Mouse (Mus musculus) forebrain, embryonic 15.5 days (tissue): ENCODE results near the gene Gbf1. TPM values are rescaled to one million over a fixed set of nuclear protein-coding genes. Genes with fewer than 3 reads are reported as not detected.
"Not testable (repeated sequence)": the region's sequence is repeated elsewhere in the genome, so short reads cannot be mapped to it uniquely, and the experiment has no call there.

Experiments
- ATAC-seq: fragments of 200-750 bp; cut with Nextera tagmentation; replicated peaks from 2 replicates; pipeline ENCODE4 v1.8.0; 2017; ENCODE audit warnings: mild to moderate bottlenecking, moderate TSS enrichment, moderate library complexity
- H3K27ac ChIP-seq: fragments of 300-500 bp; sonication (generic); replicated peaks from 2 replicates; pipeline ENCODE4 v1.5.1; 2015; ENCODE audit warnings: mild to moderate bottlenecking, inconsistent platforms
- H3K27me3 ChIP-seq: fragments of 300-500 bp; sonication (generic); 2 replicates; pipeline ENCODE4 v1.6.1; 2015; ENCODE audit warnings: inconsistent platforms
- H3K36me3 ChIP-seq: fragments of 300-500 bp; sonication (generic); 2 replicates; pipeline ENCODE4 v1.6.1; 2015; ENCODE audit warnings: mild to moderate bottlenecking, inconsistent platforms
- H3K4me1 ChIP-seq: fragments of 300-500 bp; sonication (generic); 2 replicates; pipeline ENCODE4 v1.6.1; 2015; ENCODE audit warnings: inconsistent platforms
- H3K4me2 ChIP-seq: fragments of 300-500 bp; sonication (generic); replicated peaks from 2 replicates; pipeline ENCODE4 v1.6.1; 2015; ENCODE audit warnings: mild to moderate bottlenecking, inconsistent platforms
- H3K4me3 ChIP-seq: fragments of 300-500 bp; sonication (generic); 2 replicates; pipeline ENCODE4 v1.5.1; 2015; ENCODE audit warnings: mild to moderate bottlenecking, inconsistent platforms
- H3K9ac ChIP-seq: fragments of 300-500 bp; sonication (generic); replicated peaks from 2 replicates; pipeline ENCODE4 v1.6.1; 2015; ENCODE audit warnings: mild to moderate bottlenecking, inconsistent platforms
- H3K9me3 ChIP-seq: fragments of 300-500 bp; sonication (generic); 2 replicates; pipeline ENCODE4 v1.6.1; 2016; ENCODE audit warnings: inconsistent platforms
- WGBS: fragments of 180-500 bp; shearing (Covaris S2); methylation state at CpG from one replicate; pipeline ENCODE4 v1.1.7; 2015; ENCODE audit warnings: mixed read lengths; 5-methylcytosine and 5-hydroxymethylcytosine counted together
- polyA plus RNA-seq: library from polyadenylated mRNA; unstranded; fragments of >200 nt; fragmentation: Nextera tagmentation; extraction: Ambion mirVana; gene quantifications from 2 replicates; pipeline ENCODE4 v1.2.1, GENCODE M21; 2015

Gbf1 gene
- polyA plus RNA-seq, 1 experiment from 2014 or later = 71.3 TPM

DNA sequence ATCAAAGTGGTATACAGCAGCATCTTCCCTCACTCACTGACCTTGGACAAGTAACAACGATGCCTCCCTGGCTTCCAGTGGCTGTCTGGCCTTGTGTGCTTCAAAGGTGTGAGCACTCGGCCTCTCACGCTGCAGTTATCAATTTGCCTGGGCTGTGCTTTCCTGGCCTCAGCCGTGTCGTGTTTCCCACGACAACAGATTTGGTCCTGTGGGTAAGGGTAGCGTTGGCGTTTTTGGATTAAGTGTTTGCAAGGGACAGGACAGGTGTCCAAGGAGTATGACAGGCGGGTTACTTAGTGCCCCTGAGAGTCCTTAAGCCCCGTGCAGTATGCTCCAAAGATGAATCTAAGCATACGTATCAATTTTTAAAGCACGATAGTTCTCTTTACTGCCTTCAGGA, 3.2 kb upstream of the Gbf1 start:
- Histone ChIP-seq H3K4me3 (peak overlapping the region; percentile 43; the same call in 1 of the 2 replicates), H3K9ac (no peak overlapping the region), H3K4me1 (peaks cover 32% of the 10 kb centered on the region), H3K9me3 (no peaks in the 10 kb centered on the region), H3K27me3 (peaks cover 60% of the 10 kb centered on the region), H3K27ac (no peak overlapping the region), H3K4me2 (peak overlapping the region; percentile 76; the same call in 1 of the 2 replicates), H3K36me3 (no peaks in the 10 kb centered on the region)
- ATAC-seq = no peak
- 25% methylated on average over 12 of the region's 12 CpGs for WGBS

DNA sequence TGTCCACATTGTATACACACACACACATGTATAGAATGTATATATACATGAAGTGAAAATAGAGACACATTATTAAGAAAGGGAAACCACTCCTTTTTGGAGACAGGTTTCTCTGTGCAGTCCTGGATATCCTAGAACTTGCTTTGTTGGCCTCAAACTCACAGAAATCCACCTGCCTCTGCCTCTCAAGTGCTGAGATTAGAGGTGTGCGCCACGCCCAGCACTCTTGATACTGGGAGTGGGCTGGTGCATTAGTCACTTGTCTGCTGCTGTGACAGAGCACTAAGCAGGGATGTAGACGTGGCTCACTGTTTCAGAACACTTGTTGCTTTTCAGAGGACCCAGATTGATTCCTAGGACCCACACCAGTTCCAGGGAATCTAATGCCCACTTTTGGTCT, 13.6 kb downstream of the Gbf1 start:
- 92% methylated on average over 3 of the region's 3 CpGs for WGBS
- Histone ChIP-seq H3K4me3 (no peak overlapping the region), H3K27me3 (no peaks in the 10 kb centered on the region), H3K4me2 (no peak overlapping the region), H3K27ac (no peak overlapping the region), H3K9me3 (no peaks in the 10 kb centered on the region), H3K36me3 (peaks cover 31% of the 10 kb centered on the region), H3K9ac (no peak overlapping the region), H3K4me1 (no peaks in the 10 kb centered on the region)
- no peak for ATAC-seq

DNA sequence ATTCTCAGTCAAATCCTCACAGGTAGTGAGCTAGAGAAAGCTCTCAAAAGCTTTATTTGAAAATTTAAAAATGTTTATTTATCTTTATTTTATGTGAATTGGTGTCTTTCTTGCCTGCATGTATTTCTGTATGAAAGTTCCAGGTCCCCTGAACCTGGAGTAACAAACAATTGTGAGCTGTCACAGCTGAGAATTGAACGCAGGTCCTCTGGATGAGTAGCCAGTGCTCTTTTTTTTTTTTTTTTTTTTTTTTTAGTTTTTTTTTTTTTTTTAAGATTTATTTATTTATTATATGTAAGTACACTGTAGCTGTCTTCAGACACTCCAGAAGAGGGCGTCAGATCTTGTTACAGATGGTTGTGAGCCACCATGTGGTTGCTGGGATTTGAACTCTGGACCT, 14.9 kb downstream of the Gbf1 start:
- not testable (repeated sequence) for H3K9ac ChIP-seq, H3K4me3 ChIP-seq, H3K27ac ChIP-seq, H3K4me1 ChIP-seq, H3K9me3 ChIP-seq, H3K4me2 ChIP-seq, H3K27me3 ChIP-seq, ATAC-seq
- peaks cover 37% of the 10 kb centered on the region for H3K36me3 ChIP-seq
- WGBS = 54% methylated on average over 2 of the region's 2 CpGs

GRCm38 (mm10) chr19:46169396-46169795, 17.1 kb downstream of the Gbf1 start:
- Histone ChIP-seq H3K9me3 (no peaks in the 10 kb centered on the region), H3K4me2 (no peak overlapping the region), H3K9ac (no peak overlapping the region), H3K4me3 (no peak overlapping the region), H3K36me3 (peaks cover 37% of the 10 kb centered on the region), H3K27ac (no peak overlapping the region), H3K4me1 (no peaks in the 10 kb centered on the region), H3K27me3 (no peaks in the 10 kb centered on the region)
- WGBS = 68% methylated on average over 3 of the region's 3 CpGs
- ATAC-seq = no peak

DNA sequence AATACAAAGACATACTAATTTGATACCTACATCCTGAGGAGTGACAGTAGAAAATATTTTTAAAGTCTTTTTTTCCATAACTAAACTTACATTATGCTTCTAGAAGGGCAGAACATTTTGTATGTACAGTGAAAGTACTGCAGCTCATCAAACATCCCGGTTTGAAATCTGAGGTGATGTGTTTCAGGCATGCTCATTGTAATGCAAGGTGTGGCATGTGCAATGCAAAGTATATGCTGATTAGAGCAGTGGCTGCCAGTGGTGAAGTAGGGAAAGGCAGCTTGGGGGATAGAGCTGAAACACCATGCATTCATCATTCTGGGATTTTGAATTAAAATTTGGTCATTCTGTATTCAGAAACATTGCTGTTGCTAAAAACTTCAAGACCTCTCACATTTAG, 17.6 kb downstream of the Gbf1 start:
- no peak overlapping the region for H3K4me2 ChIP-seq
- no peak for ATAC-seq
- H3K27ac ChIP-seq = no peak overlapping the region
- 81% methylated on average over 1 of the region's 1 CpGs for WGBS
- H3K27me3 ChIP-seq = no peaks in the 10 kb centered on the region
- H3K4me3 ChIP-seq = no peak overlapping the region
- peaks cover 32% of the 10 kb centered on the region for H3K36me3 ChIP-seq
- no peaks in the 10 kb centered on the region for H3K9me3 ChIP-seq
- H3K9ac ChIP-seq = no peak overlapping the region
- H3K4me1 ChIP-seq = no peaks in the 10 kb centered on the region

DNA sequence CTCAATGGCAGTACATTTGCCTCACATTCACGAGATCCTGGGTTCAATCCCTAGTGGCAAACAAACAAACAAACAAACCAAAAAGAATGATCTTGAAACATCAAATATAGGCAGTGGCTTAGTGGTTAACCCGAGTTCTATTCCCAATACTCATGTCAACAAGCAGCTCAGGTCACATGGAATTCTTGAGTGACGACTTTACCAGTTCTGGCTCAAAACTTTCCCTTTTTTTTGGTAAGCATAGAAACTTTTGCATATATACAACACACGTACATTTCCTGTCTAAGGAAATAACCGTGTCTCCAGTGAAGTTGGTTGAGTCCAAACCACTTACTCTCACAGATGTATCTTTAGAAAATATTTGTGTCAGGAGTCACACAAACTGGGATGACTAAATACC, 20.2 kb downstream of the Gbf1 start:
- Histone ChIP-seq H3K4me2 (no peak overlapping the region), H3K27me3 (no peaks in the 10 kb centered on the region), H3K27ac (no peak overlapping the region), H3K9ac (no peak overlapping the region), H3K4me1 (peaks cover 7% of the 10 kb centered on the region), H3K9me3 (no peaks in the 10 kb centered on the region), H3K36me3 (peaks cover 13% of the 10 kb centered on the region), H3K4me3 (no peak overlapping the region)
- 90% methylated on average over 5 of the region's 5 CpGs for WGBS
- ATAC-seq = no peak

- H3K9ac ChIP-seq = no peak overlapping the region
- H3K9me3 ChIP-seq = no peaks in the 10 kb centered on the region
- no peak overlapping the region for H3K4me2 ChIP-seq
- ATAC-seq = no peak
- no peak overlapping the region for H3K4me3 ChIP-seq
- H3K4me1 ChIP-seq = peaks cover 9% of the 10 kb centered on the region
- no peak overlapping the region for H3K27ac ChIP-seq
- H3K36me3 ChIP-seq = peaks cover 13% of the 10 kb centered on the region
- no peaks in the 10 kb centered on the region for H3K27me3 ChIP-seq
Measured at GRCm38 (mm10) chr19:46175173-46175572, 22.9 kb downstream of the Gbf1 start.

DNA sequence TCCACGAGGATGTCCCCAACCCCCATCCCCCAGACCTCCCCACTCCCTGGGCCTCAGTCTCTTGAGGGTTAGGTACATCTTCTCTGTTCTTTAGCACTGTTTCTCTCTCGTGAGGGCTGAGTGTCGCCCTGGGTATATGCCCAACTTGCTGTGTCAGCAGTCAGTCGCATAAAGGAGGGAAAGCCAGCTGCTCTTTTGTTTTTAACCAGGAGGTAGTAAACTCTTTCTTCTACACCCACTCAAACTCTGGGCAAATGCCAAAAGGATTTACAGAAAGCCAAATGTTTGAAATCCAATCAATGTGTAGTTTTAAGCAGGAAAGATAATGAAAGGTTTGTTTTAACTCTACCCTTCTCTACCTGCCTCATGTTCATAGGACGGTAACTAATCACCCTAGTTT, 24.7 kb downstream of the Gbf1 start:
- ATAC-seq = no peak
- Histone ChIP-seq H3K4me2 (no peak overlapping the region), H3K4me3 (no peak overlapping the region), H3K9me3 (no peaks in the 10 kb centered on the region), H3K4me1 (peaks cover 9% of the 10 kb centered on the region), H3K9ac (no peak overlapping the region), H3K36me3 (peaks cover 4% of the 10 kb centered on the region; the same call in 1 of the 2 replicates), H3K27ac (no peak overlapping the region; the same call in 1 of the 2 replicates), H3K27me3 (no peaks in the 10 kb centered on the region)
- WGBS = 22% methylated on average over 5 of the region's 5 CpGs

GRCm38 (mm10) chr19:46180274-46180673, 28.0 kb downstream of the Gbf1 start:
- H3K9ac ChIP-seq = no peak overlapping the region
- H3K36me3 ChIP-seq = no peaks in the 10 kb centered on the region; the same call in 1 of the 2 replicates
- peaks cover 9% of the 10 kb centered on the region for H3K4me1 ChIP-seq
- H3K27ac ChIP-seq = no peak overlapping the region
- ATAC-seq = no peak
- no peaks in the 10 kb centered on the region for H3K27me3 ChIP-seq
- WGBS = 91% methylated on average over 2 of the region's 2 CpGs
- H3K4me2 ChIP-seq = no peak overlapping the region
- H3K4me3 ChIP-seq = no peak overlapping the region
- H3K9me3 ChIP-seq = no peaks in the 10 kb centered on the region

DNA sequence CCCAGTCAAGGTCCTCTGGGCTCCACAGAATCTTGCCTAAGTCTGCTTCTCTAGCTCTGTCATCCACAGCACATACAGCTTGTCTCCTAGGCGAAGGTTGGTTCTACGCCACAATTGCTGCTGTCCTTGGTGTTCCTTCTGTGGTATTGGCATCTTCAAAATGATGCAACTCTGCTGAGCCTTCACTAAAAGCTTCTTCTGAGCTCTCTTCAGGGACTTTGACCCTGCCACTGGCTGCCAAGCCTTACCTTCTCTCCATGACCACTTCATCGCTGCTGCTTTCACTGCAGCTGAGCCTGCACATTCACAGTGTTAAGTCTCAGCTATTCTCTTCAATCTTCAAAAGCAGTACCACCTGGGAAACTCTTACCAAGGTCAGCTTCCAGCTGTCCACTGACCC, 29.9 kb downstream of the Gbf1 start:
- Histone ChIP-seq H3K4me3 (no peak overlapping the region), H3K9me3 (no peaks in the 10 kb centered on the region), H3K4me2 (no peak overlapping the region), H3K27ac (no peak overlapping the region), H3K36me3 (no peaks in the 10 kb centered on the region; the same call in 1 of the 2 replicates), H3K9ac (no peak overlapping the region), H3K27me3 (no peaks in the 10 kb centered on the region), H3K4me1 (peaks cover 3% of the 10 kb centered on the region; the same call in 1 of the 2 replicates)
- ATAC-seq = no peak
- 91% methylated on average over 3 of the region's 3 CpGs for WGBS

DNA sequence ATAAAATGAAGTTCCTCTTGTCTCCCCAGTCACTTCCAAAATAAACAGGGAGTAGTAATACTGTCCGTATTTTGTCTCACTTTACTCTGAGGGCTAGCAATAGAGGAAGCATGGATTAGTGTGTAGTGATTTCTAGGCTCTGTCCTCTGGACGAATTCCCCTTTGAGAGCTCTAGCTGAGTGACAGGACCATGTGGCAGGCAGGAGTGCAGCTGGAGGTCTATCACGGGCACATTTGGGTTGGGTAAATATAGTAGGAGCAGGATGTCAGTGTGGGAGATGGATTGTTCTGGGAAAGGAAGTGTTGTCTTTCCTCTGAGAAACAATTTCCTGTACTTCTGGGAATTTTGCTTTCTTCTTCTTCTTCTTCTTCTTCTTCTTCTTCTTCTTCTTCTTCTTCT, 34.3 kb downstream of the Gbf1 start:
- Histone ChIP-seq H3K4me2 (no peak overlapping the region), H3K9me3 (no peaks in the 10 kb centered on the region), H3K4me1 (no peaks in the 10 kb centered on the region), H3K9ac (no peak overlapping the region), H3K27ac (no peak overlapping the region), H3K4me3 (no peak overlapping the region), H3K27me3 (no peaks in the 10 kb centered on the region), H3K36me3 (no peaks in the 10 kb centered on the region)
- no peak for ATAC-seq
- 60% methylated on average over 3 of the region's 3 CpGs for WGBS

DNA sequence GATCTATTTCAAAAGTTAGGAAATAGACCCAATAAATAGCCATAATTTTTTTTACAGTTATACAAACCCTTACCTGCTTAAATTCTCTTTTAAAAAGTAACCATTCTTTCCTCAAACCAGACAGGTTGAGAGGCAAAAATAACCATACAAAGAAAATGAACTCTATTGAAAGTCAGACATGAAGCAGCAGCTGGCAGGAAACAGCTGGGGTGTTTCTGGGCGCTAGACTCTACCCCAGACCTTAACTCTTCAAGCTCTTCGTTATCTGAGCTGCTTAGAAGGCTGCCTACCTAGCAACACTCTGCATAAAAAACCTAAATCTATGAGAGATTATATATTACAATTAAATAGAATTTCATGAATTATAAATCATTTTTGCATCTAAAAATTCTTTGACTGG, 34.9 kb downstream of the Gbf1 start:
- no peaks in the 10 kb centered on the region for H3K9me3 ChIP-seq
- no peak overlapping the region for H3K4me2 ChIP-seq
- H3K4me3 ChIP-seq = no peak overlapping the region
- WGBS = 81% methylated on average over 2 of the region's 2 CpGs
- H3K27me3 ChIP-seq = no peaks in the 10 kb centered on the region
- H3K36me3 ChIP-seq = no peaks in the 10 kb centered on the region
- H3K4me1 ChIP-seq = no peaks in the 10 kb centered on the region
- no peak overlapping the region for H3K27ac ChIP-seq
- no peak for ATAC-seq
- no peak overlapping the region for H3K9ac ChIP-seq

GRCm38 (mm10) chr19:46198293-46198692, 46.0 kb downstream of the Gbf1 start:
- Histone ChIP-seq H3K27ac (no peak overlapping the region), H3K36me3 (no peaks in the 10 kb centered on the region), H3K4me3 (no peak overlapping the region), H3K4me2 (no peak overlapping the region), H3K9ac (no peak overlapping the region), H3K9me3 (no peaks in the 10 kb centered on the region), H3K27me3 (no peaks in the 10 kb centered on the region), H3K4me1 (no peaks in the 10 kb centered on the region)
- ATAC-seq = no peak
- WGBS = 96% methylated on average over 3 of the region's 3 CpGs
